Mouse (Mus musculus): Measurements from ENCODE around the gene Sim1. TPM values are rescaled to one million over a fixed set of nuclear protein-coding genes. Genes with fewer than 3 reads are reported as not detected.

The Sim1 gene
- polyA plus RNA-seq, 1 experiment = not detected

- TF ChIP-seq CTCF (IDR thresholded peaks at IDR 0.05; ENCODE audit: control insufficient read depth, insufficient read depth, low read length) (no peak), POLR2A (IDR thresholded peaks at IDR 0.05; ENCODE audit: borderline replicate concordance, control insufficient read depth, low read depth, low read length) (no peak)
- H3K4me3 ChIP-seq (replicated peaks; ENCODE audit: control insufficient read depth, low read depth, low read length) = no peak overlapping the region
- H3K4me1 ChIP-seq (ENCODE audit: control insufficient read depth, insufficient read depth, low read length) = no peaks in the 10 kb centered on the region
- H3K27ac ChIP-seq (ENCODE audit: control insufficient read depth, insufficient read depth, low read depth, low read length, poor library complexity) = no peak overlapping the region
- WGBS = 15% methylated on average over 29 of the region's 29 CpGs
These were observed 10.5 kb downstream of the Sim1 start for GRCm38 (mm10) chr10:50904764-50905701.

- no peak overlapping the region for H3K27ac ChIP-seq (ENCODE audit: control insufficient read depth, insufficient read depth, low read depth, low read length, poor library complexity)
- H3K4me3 ChIP-seq (replicated peaks; ENCODE audit: control insufficient read depth, low read depth, low read length) = no peak overlapping the region
- TF ChIP-seq POLR2A (IDR thresholded peaks at IDR 0.05; ENCODE audit: borderline replicate concordance, control insufficient read depth, low read depth, low read length) (no peak), CTCF (IDR thresholded peaks at IDR 0.05; ENCODE audit: control insufficient read depth, insufficient read depth, low read length) (no peak)
- WGBS = 4% methylated on average over 16 of the region's 16 CpGs
- no peaks in the 10 kb centered on the region for H3K4me1 ChIP-seq (ENCODE audit: control insufficient read depth, insufficient read depth, low read length)
These were observed 15.8 kb downstream of the Sim1 start for GRCm38 (mm10) chr10:50910400-50910799.

- H3K4me1 ChIP-seq (ENCODE audit: control insufficient read depth, insufficient read depth, low read length) = no peaks in the 10 kb centered on the region
- no peak overlapping the region for H3K27ac ChIP-seq (ENCODE audit: control insufficient read depth, insufficient read depth, low read depth, low read length, poor library complexity)
- no peak overlapping the region for H3K4me3 ChIP-seq (replicated peaks; ENCODE audit: control insufficient read depth, low read depth, low read length)
- 4% methylated on average over 12 of the region's 12 CpGs for WGBS
- no peak for TF ChIP-seq CTCF (IDR thresholded peaks at IDR 0.05; ENCODE audit: control insufficient read depth, insufficient read depth, low read length)
- TF ChIP-seq POLR2A (IDR thresholded peaks at IDR 0.05; ENCODE audit: borderline replicate concordance, control insufficient read depth, low read depth, low read length) = no peak
These were observed 16.4 kb downstream of the Sim1 start for GRCm38 (mm10) chr10:50910861-50911410.

GRCm38 (mm10) chr10:50915607-50916006, 21.1 kb downstream of the Sim1 start:
- TF ChIP-seq CTCF (IDR thresholded peaks at IDR 0.05; ENCODE audit: control insufficient read depth, insufficient read depth, low read length) = no peak
- TF ChIP-seq POLR2A (IDR thresholded peaks at IDR 0.05; ENCODE audit: borderline replicate concordance, control insufficient read depth, low read depth, low read length) = no peak
- 44% methylated on average over 2 of the region's 2 CpGs for WGBS
- no peaks in the 10 kb centered on the region for H3K4me1 ChIP-seq (ENCODE audit: control insufficient read depth, insufficient read depth, low read length)
- no peak overlapping the region for H3K27ac ChIP-seq (ENCODE audit: control insufficient read depth, insufficient read depth, low read depth, low read length, poor library complexity)
- H3K4me3 ChIP-seq (replicated peaks; ENCODE audit: control insufficient read depth, low read depth, low read length) = no peak overlapping the region

GRCm38 (mm10) chr10:50929281-50929680, 34.7 kb downstream of the Sim1 start:
- H3K4me1 ChIP-seq (ENCODE audit: control insufficient read depth, insufficient read depth, low read length) = no peaks in the 10 kb centered on the region
- H3K27ac ChIP-seq (ENCODE audit: control insufficient read depth, insufficient read depth, low read depth, low read length, poor library complexity) = no peak overlapping the region
- WGBS = 66% methylated on average over 5 of the region's 5 CpGs
- TF ChIP-seq CTCF (IDR thresholded peaks at IDR 0.05; ENCODE audit: control insufficient read depth, insufficient read depth, low read length) (no peak), POLR2A (IDR thresholded peaks at IDR 0.05; ENCODE audit: borderline replicate concordance, control insufficient read depth, low read depth, low read length) (no peak)
- no peak overlapping the region for H3K4me3 ChIP-seq (replicated peaks; ENCODE audit: control insufficient read depth, low read depth, low read length)

GRCm38 (mm10) chr10:50935673-50936072, 41.1 kb downstream of the Sim1 start:
- no peak overlapping the region for H3K4me3 ChIP-seq (replicated peaks; ENCODE audit: control insufficient read depth, low read depth, low read length)
- H3K4me1 ChIP-seq (ENCODE audit: control insufficient read depth, insufficient read depth, low read length) = no peaks in the 10 kb centered on the region
- H3K27ac ChIP-seq (ENCODE audit: control insufficient read depth, insufficient read depth, low read depth, low read length, poor library complexity) = no peak overlapping the region
- TF ChIP-seq POLR2A (IDR thresholded peaks at IDR 0.05; ENCODE audit: borderline replicate concordance, control insufficient read depth, low read depth, low read length) (no peak), CTCF (IDR thresholded peaks at IDR 0.05; ENCODE audit: control insufficient read depth, insufficient read depth, low read length) (no peak)

- no peak overlapping the region for H3K4me3 ChIP-seq (replicated peaks; ENCODE audit: control insufficient read depth, low read depth, low read length)
- no peaks in the 10 kb centered on the region for H3K4me1 ChIP-seq (ENCODE audit: control insufficient read depth, insufficient read depth, low read length)
- H3K27ac ChIP-seq (ENCODE audit: control insufficient read depth, insufficient read depth, low read depth, low read length, poor library complexity) = no peak overlapping the region
- WGBS = 46% methylated on average over 1 of the region's 1 CpGs
- no peak for TF ChIP-seq POLR2A (IDR thresholded peaks at IDR 0.05; ENCODE audit: borderline replicate concordance, control insufficient read depth, low read depth, low read length)
- TF ChIP-seq CTCF (IDR thresholded peaks at IDR 0.05; ENCODE audit: control insufficient read depth, insufficient read depth, low read length) = no peak
These were observed 79.1 kb downstream of the Sim1 start for GRCm38 (mm10) chr10:50973625-50974024.

GRCm38 (mm10) chr10:50981849-50982248, 87.3 kb downstream of the Sim1 start:
- H3K4me1 ChIP-seq (ENCODE audit: control insufficient read depth, insufficient read depth, low read length) = no peaks in the 10 kb centered on the region
- WGBS = 78% methylated on average over 3 of the region's 3 CpGs
- H3K27ac ChIP-seq (ENCODE audit: control insufficient read depth, insufficient read depth, low read depth, low read length, poor library complexity) = no peak overlapping the region
- no peak overlapping the region for H3K4me3 ChIP-seq (replicated peaks; ENCODE audit: control insufficient read depth, low read depth, low read length)
- TF ChIP-seq CTCF (IDR thresholded peaks at IDR 0.05; ENCODE audit: control insufficient read depth, insufficient read depth, low read length) = no peak

Measured in bone marrow, adult 2 months (tissue).